Mouse (Mus musculus): ENCODE results near the gene Dhcr7. TPM values are rescaled to one million over a fixed set of nuclear protein-coding genes. Genes with fewer than 3 reads are reported as not detected.

Gene Dhcr7
- total RNA-seq, 2 experiments from 2014 or later: 79.5 to 85.8 TPM

Small RNA genes lying within 50 kb of the gene (microRNA-seq; reads per million reads assigned to microRNA genes)
- gene Gm22064: not detected

Other genes with a start within 250 kb of the Dhcr7 start
- 10 to 100 TPM; 70.0 to 71.0 TPM for gene Cars, start 223.1 kb upstream of the Dhcr7 start, total RNA-seq (2021)
- under 1 TPM in 1 of 2 experiments, not detected in 1; 0.18 TPM for gene Tnfrsf26, start 194.4 kb upstream of the Dhcr7 start, total RNA-seq (2021)
- gene Tnfrsf22, start 173.5 kb upstream of the Dhcr7 start, total RNA-seq (2021): 1 to 10 TPM; 3.4 to 4.8 TPM
- 1 to 10 TPM in 1 of 2 experiments, under 1 TPM in 1; 0.53 to 1.2 TPM for gene Tnfrsf23, start 137.3 kb upstream of the Dhcr7 start, total RNA-seq (2021)
- 10 to 100 TPM; 38.2 to 42.3 TPM for gene Osbpl5, start 66.2 kb upstream of the Dhcr7 start, total RNA-seq (2021)
- not detected for gene Mrgprg, start 56.2 kb upstream of the Dhcr7 start, total RNA-seq (2021)
- 10 to 100 TPM; 11.8 to 12.3 TPM for gene Mrgpre, start 38.6 kb upstream of the Dhcr7 start, total RNA-seq (2021)
- gene Nadsyn1, start 296 bp upstream of the Dhcr7 start, total RNA-seq (2021): 1 to 10 TPM; 4.3 to 5.2 TPM
- not detected for gene Gm498, start 43.7 kb downstream of the Dhcr7 start, total RNA-seq (2021)
- 100 to 1,000 TPM; 162 to 172 TPM for gene Shank2, start 178.8 kb downstream of the Dhcr7 start, total RNA-seq (2021)